Mouse (Mus musculus) hindbrain, embryonic 11.5 days (tissue): ENCODE measurements around the gene Pim1. TPM values are rescaled to one million over a fixed set of nuclear protein-coding genes. Genes with fewer than 3 reads are reported as not detected.

Source experiments
- ATAC-seq: fragments of 200-750 bp; cut with Nextera tagmentation; 2 replicates; pipeline ENCODE4 v1.8.0; 2017; ENCODE audit warnings: mild to moderate bottlenecking, moderate TSS enrichment, moderate library complexity; ENCODE audit not compliant: low FRiP score
- DNase-seq: peaks from one replicate; pipeline ENCODE4 v3.0.0-alpha.2; 2015; ENCODE audit warnings: low spot score
- H3K27ac ChIP-seq: fragments of 300-500 bp; sonication (generic); 2 replicates; pipeline ENCODE4 v1.5.1; 2014; ENCODE audit warnings: mild to moderate bottlenecking, low read depth, low read length
- H3K27me3 ChIP-seq: fragments of 300-500 bp; sonication (generic); 2 replicates; pipeline ENCODE4 v1.6.1; 2014; ENCODE audit warnings: mild to moderate bottlenecking, low read length, moderate library complexity, mixed read lengths; ENCODE audit not compliant: control insufficient read depth, insufficient read depth
- H3K36me3 ChIP-seq: fragments of 300-500 bp; sonication (generic); 2 replicates; pipeline ENCODE4 v1.6.1; 2014; ENCODE audit warnings: mild to moderate bottlenecking, low read length, moderate library complexity, mixed read lengths; ENCODE audit not compliant: control insufficient read depth, insufficient read depth
- H3K4me1 ChIP-seq: fragments of 300-500 bp; sonication (generic); replicated peaks from 2 replicates; pipeline ENCODE4 v1.6.1; 2014; ENCODE audit warnings: low read length, mixed read lengths; ENCODE audit not compliant: control insufficient read depth, insufficient read depth
- H3K4me2 ChIP-seq: fragments of 300-500 bp; sonication (generic); replicated peaks from 2 replicates; pipeline ENCODE4 v1.6.1; 2014; ENCODE audit warnings: mild to moderate bottlenecking, low read depth, low read length
- H3K4me3 ChIP-seq: fragments of 300-500 bp; sonication (generic); 2 replicates; pipeline ENCODE4 v1.5.1; 2014; ENCODE audit warnings: low read depth, low read length
- H3K9ac ChIP-seq: fragments of 300-500 bp; sonication (generic); 2 replicates; pipeline ENCODE4 v1.6.1; 2014; ENCODE audit warnings: low read depth, low read length
- H3K9me3 ChIP-seq: fragments of 300-500 bp; sonication (generic); 2 replicates; pipeline ENCODE4 v1.6.1; 2016; ENCODE audit warnings: low read length; ENCODE audit not compliant: control insufficient read depth
- WGBS: fragments of 180-500 bp; shearing (Covaris S2); extraction: QIAGEN DNeasy Blood & Tissue Kit; methylation state at CpG from one replicate; pipeline ENCODE4 v1.1.7; 2014; 5-methylcytosine and 5-hydroxymethylcytosine counted together
- polyA plus RNA-seq: library from polyadenylated mRNA; unstranded; fragments of >200 nt; fragmentation: Nextera tagmentation; extraction: Ambion mirVana; gene quantifications from 2 replicates; pipeline ENCODE4 v1.2.1, GENCODE M21; 2014

The Pim1 gene
- polyA plus RNA-seq, 1 experiment from 2014 or later = 16.8 TPM

DNA sequence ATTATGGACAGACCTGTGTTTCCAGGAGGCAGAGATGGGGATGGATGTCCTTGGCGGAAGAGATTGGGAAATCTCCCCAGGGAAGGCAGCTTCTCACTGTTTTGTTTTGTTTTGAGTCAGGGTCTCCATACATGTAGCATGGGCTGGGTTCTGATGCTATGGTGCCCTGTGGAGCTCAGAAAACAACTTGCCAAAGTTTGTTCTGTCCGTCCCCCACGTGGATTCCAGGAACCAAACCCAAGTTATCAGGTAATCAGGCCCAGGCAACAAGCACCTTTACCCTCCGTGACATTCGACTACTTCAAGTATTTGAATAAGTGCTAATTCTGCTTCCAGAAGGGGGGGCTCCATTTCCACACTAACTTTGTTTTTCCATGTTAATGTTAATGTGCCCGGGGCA, 9.0 kb downstream of the Pim1 start:
- Histone ChIP-seq H3K9me3 (no peaks in the 10 kb centered on the region), H3K9ac (no peak overlapping the region), H3K4me3 (no peak overlapping the region), H3K27me3 (no peaks in the 10 kb centered on the region), H3K36me3 (no peaks in the 10 kb centered on the region), H3K27ac (no peak overlapping the region), H3K4me2 (no peak overlapping the region), H3K4me1 (no peaks in the 10 kb centered on the region)
- ATAC-seq (no peak), DNase-seq (no peak)
- WGBS = 78% methylated on average over 6 of the region's 6 CpGs

DNA sequence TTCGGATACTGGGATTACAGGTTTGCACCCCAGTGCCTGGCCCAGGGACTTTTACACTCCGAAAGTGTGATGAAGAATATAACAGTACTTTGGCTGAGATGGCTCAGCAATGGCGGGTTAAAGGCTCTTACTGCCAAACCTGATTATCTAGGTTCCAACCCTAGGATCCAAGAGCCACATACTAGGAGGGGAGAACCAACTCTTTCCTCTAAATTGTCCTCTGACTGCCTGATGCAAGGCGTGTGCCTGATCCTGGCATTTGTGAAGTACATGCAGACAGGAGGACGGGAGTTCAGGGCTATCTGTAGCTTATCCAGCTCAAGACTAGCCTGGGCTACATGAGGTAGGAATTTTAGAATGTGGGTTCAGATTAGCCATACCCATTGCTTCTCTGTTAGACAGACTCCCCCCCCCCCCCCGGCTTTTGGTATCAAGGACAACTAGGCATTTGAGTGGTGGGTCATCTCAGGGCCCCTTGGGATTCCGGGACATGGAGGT, 9.7 kb downstream of the Pim1 start:
- no peak for DNase-seq
- ATAC-seq = no peak
- 84% methylated on average over 7 of the region's 7 CpGs for WGBS
- no peaks in the 10 kb centered on the region for H3K9me3 ChIP-seq
- no peak overlapping the region for H3K4me2 ChIP-seq
- H3K27me3 ChIP-seq = no peaks in the 10 kb centered on the region
- H3K27ac ChIP-seq = no peak overlapping the region
- H3K4me1 ChIP-seq = no peaks in the 10 kb centered on the region
- no peak overlapping the region for H3K4me3 ChIP-seq
- no peak overlapping the region for H3K9ac ChIP-seq
- H3K36me3 ChIP-seq = no peaks in the 10 kb centered on the region

DNA sequence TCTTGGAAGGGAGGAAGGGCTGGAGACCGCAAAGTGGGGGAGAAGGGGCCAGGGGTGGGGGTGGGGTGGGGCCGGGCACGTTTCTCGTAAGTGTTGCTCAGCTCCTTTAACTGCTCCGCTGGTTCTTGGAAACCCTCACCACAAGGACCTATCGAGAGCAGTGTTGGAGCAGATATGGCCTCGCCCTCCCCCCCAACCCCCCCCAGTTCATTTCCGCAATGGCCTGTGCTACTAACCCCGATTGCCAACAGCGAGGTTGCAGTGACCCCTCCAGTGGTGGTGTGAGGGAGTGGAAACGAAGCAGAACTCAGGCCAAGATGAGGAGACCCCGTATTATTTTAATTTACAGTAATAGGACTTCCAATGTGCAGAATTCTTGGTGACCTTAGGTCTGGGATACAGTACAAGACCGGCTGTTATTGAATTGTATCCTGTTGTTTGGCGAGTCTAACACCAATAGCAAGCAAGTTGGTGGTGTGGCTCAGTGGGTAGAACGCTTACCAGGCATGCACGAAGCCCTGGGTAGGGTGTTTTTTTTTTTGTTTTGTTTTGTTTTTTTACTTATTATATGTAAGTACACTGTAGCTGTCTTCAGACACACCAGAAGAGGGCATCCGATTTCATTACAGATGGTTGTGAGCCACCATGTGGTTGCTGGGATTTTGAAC, 10.4 kb downstream of the Pim1 start:
- no peaks in the 10 kb centered on the region for H3K27me3 ChIP-seq
- ATAC-seq (no peak), DNase-seq (no peak)
- H3K4me1 ChIP-seq = no peaks in the 10 kb centered on the region
- no peak overlapping the region for H3K4me2 ChIP-seq
- H3K9ac ChIP-seq = no peak overlapping the region
- 83% methylated on average over 13 of the region's 17 CpGs for WGBS
- H3K27ac ChIP-seq = no peak overlapping the region
- no peaks in the 10 kb centered on the region for H3K36me3 ChIP-seq
- no peak overlapping the region for H3K4me3 ChIP-seq
- no peaks in the 10 kb centered on the region for H3K9me3 ChIP-seq

DNA sequence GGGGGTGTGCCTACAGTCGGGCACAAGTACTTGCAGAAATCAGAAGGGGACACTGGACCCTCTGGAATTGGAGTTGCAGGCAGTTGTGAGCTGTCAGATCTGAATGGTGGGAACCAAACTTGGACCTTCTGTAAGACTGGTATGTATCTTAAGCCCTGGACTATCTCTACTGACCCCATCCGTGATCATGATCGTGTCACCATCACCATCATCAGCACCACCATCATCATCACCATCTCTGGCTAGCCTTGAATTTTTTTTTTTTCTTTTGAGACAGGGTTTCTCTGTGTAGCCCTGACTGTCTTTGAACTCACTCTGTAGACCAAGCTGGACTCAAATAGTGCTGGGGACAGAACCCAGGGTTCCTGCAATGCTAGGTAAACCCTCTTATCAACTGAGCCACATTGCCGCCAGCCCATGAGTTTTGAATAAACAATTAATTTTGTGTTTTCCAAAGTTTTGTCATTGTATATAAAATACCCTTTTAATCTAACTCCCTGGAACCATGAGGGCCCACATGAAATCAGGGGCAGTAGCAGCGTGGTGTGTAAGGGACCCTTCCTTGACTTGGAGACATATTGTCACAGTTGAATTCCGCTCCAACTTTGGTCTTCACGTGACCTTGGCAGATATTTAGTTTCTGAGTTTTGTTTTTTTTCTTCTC, 11.6 kb downstream of the Pim1 start:
- no peak for ATAC-seq
- Histone ChIP-seq H3K36me3 (no peaks in the 10 kb centered on the region), H3K9me3 (no peaks in the 10 kb centered on the region), H3K27ac (no peak overlapping the region), H3K4me3 (no peak overlapping the region), H3K27me3 (no peaks in the 10 kb centered on the region), H3K4me2 (no peak overlapping the region), H3K4me1 (no peaks in the 10 kb centered on the region), H3K9ac (no peak overlapping the region)
- 79% methylated on average over 7 of the region's 7 CpGs for WGBS
- no peak for DNase-seq

DNA sequence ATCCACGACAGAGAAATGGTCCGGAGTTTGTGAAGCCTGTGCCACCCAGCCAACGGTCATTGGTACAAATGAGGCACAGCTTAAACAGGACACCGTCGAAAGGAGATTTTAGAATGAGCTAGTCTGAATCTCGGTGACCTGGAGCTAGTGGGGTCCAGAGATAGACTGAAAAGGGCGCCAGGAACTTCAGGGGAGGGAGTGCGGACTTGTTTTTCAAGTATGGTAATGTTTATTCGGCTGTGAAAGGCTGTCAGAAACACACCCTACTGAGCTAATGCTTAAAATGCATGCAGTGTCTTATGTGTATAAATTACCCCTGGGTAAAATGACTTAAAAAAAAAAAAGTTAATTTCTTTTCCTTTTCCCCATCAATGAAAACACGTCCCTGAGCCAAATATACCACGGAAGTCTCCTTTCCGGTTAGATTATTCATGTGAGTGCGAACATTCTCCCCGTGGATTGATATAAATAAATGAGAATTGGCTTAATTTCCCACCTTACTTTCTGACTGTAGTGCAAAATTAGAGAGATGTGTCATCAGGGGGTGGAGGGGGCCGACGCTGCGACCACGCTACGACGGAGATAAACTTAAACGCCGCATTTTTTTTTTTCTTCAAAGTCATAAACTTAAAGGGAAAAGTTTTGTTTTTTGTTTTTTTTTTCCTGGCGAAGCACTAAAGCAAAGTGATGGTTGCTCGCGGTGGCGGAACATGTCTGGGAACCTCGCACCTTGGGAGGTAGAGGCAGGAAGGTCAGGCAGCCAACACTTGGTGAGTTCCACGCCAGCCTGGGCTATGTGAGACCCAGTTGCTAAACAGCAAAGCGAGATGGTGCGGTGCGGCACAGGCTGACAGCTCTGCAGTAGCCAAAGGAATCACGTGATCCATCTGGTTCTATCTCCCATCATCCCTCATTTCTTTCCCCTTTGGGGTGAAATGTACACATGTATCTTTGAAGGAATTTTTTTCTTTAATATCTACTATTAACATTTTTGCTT, 12.4 kb downstream of the Pim1 start:
- H3K9ac ChIP-seq = no peak overlapping the region
- no peaks in the 10 kb centered on the region for H3K9me3 ChIP-seq
- no peaks in the 10 kb centered on the region for H3K4me1 ChIP-seq
- no peak overlapping the region for H3K4me2 ChIP-seq
- ATAC-seq (no peak), DNase-seq (no peak)
- no peaks in the 10 kb centered on the region for H3K36me3 ChIP-seq
- 16% methylated on average over 32 of the region's 32 CpGs for WGBS
- H3K4me3 ChIP-seq = no peak overlapping the region
- H3K27me3 ChIP-seq = no peaks in the 10 kb centered on the region
- no peak overlapping the region for H3K27ac ChIP-seq

DNA sequence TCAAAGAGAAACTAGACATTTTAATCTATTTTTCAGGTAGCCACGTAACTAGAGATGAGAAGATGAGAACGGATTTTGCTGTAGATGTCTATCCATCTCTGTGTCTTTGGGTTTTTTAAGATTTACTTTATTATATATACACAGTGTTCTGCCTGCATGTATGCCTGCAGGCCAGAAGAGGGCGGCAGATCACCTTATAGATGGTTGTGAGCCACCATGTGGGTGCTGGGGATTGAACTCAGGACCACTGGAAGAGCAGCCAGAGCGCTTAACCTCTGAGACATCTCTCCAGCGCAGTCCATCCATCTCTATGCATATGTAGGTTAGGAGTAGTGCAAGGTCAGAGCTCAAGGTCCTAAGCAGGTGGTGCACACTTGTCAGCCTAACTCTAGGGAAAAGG, 13.1 kb downstream of the Pim1 start:
- Histone ChIP-seq H3K4me3 (no peak overlapping the region), H3K4me2 (no peak overlapping the region), H3K9me3 (no peaks in the 10 kb centered on the region), H3K27ac (no peak overlapping the region), H3K36me3 (no peaks in the 10 kb centered on the region), H3K27me3 (no peaks in the 10 kb centered on the region), H3K9ac (no peak overlapping the region), H3K4me1 (no peaks in the 10 kb centered on the region)
- DNase-seq (no peak), ATAC-seq (no peak)
- 73% methylated on average over 5 of the region's 5 CpGs for WGBS

DNA sequence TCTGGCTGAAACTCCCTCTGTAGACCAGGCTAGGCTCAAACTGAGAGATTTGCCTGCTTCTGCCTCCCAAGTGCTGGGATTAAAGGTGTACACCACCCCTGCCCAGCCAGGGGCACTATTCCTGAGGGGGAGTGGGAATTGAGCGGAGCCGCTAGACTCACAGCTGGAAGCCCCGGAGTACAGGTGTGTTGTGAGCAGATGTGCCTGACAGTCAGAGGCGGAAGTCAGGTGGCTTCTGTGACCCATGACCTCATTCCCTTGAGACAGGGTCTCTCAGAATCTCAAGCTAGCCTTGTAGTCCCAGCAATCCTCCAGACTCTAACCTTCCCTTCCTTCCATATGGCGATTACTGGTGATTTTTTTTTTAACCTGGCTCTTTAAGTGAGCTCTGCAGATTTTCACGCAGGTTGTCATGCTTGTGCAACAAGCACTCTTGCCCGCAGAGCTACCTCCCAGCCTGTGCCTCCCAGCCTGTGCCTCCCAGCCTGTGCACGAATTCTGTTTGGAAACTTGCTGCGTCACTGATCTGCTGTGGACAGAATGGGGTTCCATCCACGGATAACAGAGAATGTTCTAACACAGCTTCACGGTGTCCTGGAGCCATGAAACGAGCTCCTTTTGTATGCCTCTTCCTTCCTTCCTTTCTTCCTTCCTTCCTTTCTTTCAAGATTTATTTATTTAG, 18.5 kb downstream of the Pim1 start:
- Histone ChIP-seq H3K4me3 (no peak overlapping the region), H3K9me3 (no peaks in the 10 kb centered on the region), H3K27me3 (no peaks in the 10 kb centered on the region), H3K36me3 (no peaks in the 10 kb centered on the region), H3K9ac (no peak overlapping the region), H3K4me2 (no peak overlapping the region), H3K27ac (no peak overlapping the region), H3K4me1 (no peaks in the 10 kb centered on the region)
- ATAC-seq (no peak), DNase-seq (no peak)
- 69% methylated on average over 12 of the region's 12 CpGs for WGBS

DNA sequence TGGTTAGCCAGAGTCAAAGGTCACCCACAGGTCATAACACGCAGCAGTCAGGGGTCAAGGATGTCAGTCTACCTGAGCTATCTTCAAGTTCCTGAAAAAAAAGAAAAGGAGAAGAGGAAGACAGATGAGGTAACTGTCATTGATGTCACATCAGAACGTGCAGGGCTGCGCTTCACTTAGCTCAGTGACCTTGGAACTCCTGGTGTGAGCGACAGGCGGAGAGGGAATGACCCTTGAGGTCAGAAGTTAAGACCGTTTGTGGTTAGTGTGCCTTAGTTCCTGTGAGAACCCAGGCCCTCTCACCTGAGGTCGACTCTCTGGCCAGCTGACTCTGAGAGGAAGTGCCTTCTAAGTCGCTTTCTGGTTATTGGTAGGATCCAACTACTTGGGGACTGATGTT, 20.1 kb downstream of the Pim1 start:
- H3K4me3 ChIP-seq = no peak overlapping the region
- 66% methylated on average over 8 of the region's 8 CpGs for WGBS
- no peak overlapping the region for H3K9ac ChIP-seq
- no peaks in the 10 kb centered on the region for H3K9me3 ChIP-seq
- no peak overlapping the region for H3K27ac ChIP-seq
- H3K36me3 ChIP-seq = no peaks in the 10 kb centered on the region
- H3K4me1 ChIP-seq = no peaks in the 10 kb centered on the region
- H3K4me2 ChIP-seq = no peak overlapping the region
- H3K27me3 ChIP-seq = no peaks in the 10 kb centered on the region
- ATAC-seq (no peak), DNase-seq (no peak)
